Mouse (Mus musculus): ENCODE data around the gene Milr1. TPM values are rescaled to one million over a fixed set of nuclear protein-coding genes. Genes with fewer than 3 reads are reported as not detected.
"Not testable (repeated sequence)": the region's sequence is repeated elsewhere in the genome, so short reads cannot be mapped to it uniquely, and the experiment has no call there.

Gene Milr1
- total RNA-seq, 2 experiments from 2014 or later = 11.0 to 20.4 TPM

GRCm38 (mm10) chr11:106788775-106789459, 37.9 kb downstream of the Milr1 start, which contains the start of the genes Ddx5 and Cep95:
TSS of gene Ddx5 (minus strand) at chr11:106789185.
TSS of gene Cep95 (plus strand) at chr11:106789252.
- peak; percentile 80 for ATAC-seq (replicated peaks; ENCODE audit: low FRiP score, poor library complexity, severe bottlenecking)

- ATAC-seq (replicated peaks; ENCODE audit: low FRiP score, poor library complexity, severe bottlenecking) = no peak
Observed at GRCm38 (mm10) chr11:106789649-106790048, 38.6 kb downstream of the Milr1 start.

GRCm38 (mm10) chr11:106793846-106794245, 42.8 kb downstream of the Milr1 start:
- ATAC-seq (replicated peaks; ENCODE audit: low FRiP score, poor library complexity, severe bottlenecking) = no peak

- ATAC-seq (replicated peaks; ENCODE audit: low FRiP score, poor library complexity, severe bottlenecking) = no peak
Observed at GRCm38 (mm10) chr11:106795679-106796078, 44.7 kb downstream of the Milr1 start.

GRCm38 (mm10) chr11:106802069-106802627, 51.1 kb downstream of the Milr1 start:
- ATAC-seq (replicated peaks; ENCODE audit: low FRiP score, poor library complexity, severe bottlenecking) = peak; percentile 38; the same call in 1 of the 2 replicates

- ATAC-seq (replicated peaks; ENCODE audit: low FRiP score, poor library complexity, severe bottlenecking) = not testable (repeated sequence)
Observed at GRCm38 (mm10) chr11:106807442-106807841, 56.4 kb downstream of the Milr1 start.

- ATAC-seq (replicated peaks; ENCODE audit: low FRiP score, poor library complexity, severe bottlenecking) = no peak
Observed at GRCm38 (mm10) chr11:106812410-106813136, 61.5 kb downstream of the Milr1 start.

GRCm38 (mm10) chr11:106814601-106815320, 63.7 kb downstream of the Milr1 start:
- no peak for ATAC-seq (replicated peaks; ENCODE audit: low FRiP score, poor library complexity, severe bottlenecking)

GRCm38 (mm10) chr11:106815331-106815730, 64.3 kb downstream of the Milr1 start:
- ATAC-seq (replicated peaks; ENCODE audit: low FRiP score, poor library complexity, severe bottlenecking) = no peak

- ATAC-seq (replicated peaks; ENCODE audit: low FRiP score, poor library complexity, severe bottlenecking) = no peak
Observed at GRCm38 (mm10) chr11:106815761-106816160, 64.7 kb downstream of the Milr1 start.

- no peak for ATAC-seq (replicated peaks; ENCODE audit: low FRiP score, poor library complexity, severe bottlenecking)
Observed at GRCm38 (mm10) chr11:106816316-106816715, 65.3 kb downstream of the Milr1 start.

- ATAC-seq (replicated peaks; ENCODE audit: low FRiP score, poor library complexity, severe bottlenecking) = no peak
Observed at GRCm38 (mm10) chr11:106817156-106817555, 66.1 kb downstream of the Milr1 start.

- ATAC-seq (replicated peaks; ENCODE audit: low FRiP score, poor library complexity, severe bottlenecking) = no peak
Observed at GRCm38 (mm10) chr11:106817808-106818207, 66.8 kb downstream of the Milr1 start.

GRCm38 (mm10) chr11:106818341-106818740, 67.3 kb downstream of the Milr1 start:
- no peak for ATAC-seq (replicated peaks; ENCODE audit: low FRiP score, poor library complexity, severe bottlenecking)

Other genes starting within 250 kb of the Milr1 start
- 8.6 and 10.0 TPM in 2 replicates for gene Tex2, start 137.8 kb upstream of the Milr1 start, total RNA-seq (2015; ENCODE audit: low replicate concordance)
- gene Tex2, start 137.8 kb upstream of the Milr1 start, total RNA-seq (2017; ENCODE audit: low replicate concordance) = 17.5 and 18.0 TPM in 2 replicates
- gene Pecam1, start 598 bp upstream of the Milr1 start, total RNA-seq (2015; ENCODE audit: low replicate concordance) = 5.0 and 11.0 TPM in 2 replicates
- 4.0 and 5.0 TPM in 2 replicates for gene Pecam1, start 598 bp upstream of the Milr1 start, total RNA-seq (2017; ENCODE audit: low replicate concordance)
- gene Polg2, start 28.3 kb downstream of the Milr1 start, total RNA-seq (2015; ENCODE audit: low replicate concordance) = 8.2 and 9.6 TPM in 2 replicates
- 9.9 and 22.7 TPM in 2 replicates for gene Polg2, start 28.3 kb downstream of the Milr1 start, total RNA-seq (2017; ENCODE audit: low replicate concordance)
- 469 and 476 TPM in 2 replicates for gene Ddx5, start 38.0 kb downstream of the Milr1 start, total RNA-seq (2015; ENCODE audit: low replicate concordance)
- gene Ddx5, start 38.0 kb downstream of the Milr1 start, total RNA-seq (2017; ENCODE audit: low replicate concordance) = 906 and 1,106 TPM in 2 replicates
- 41.6 and 43.0 TPM in 2 replicates for gene Cep95, start 38.0 kb downstream of the Milr1 start, total RNA-seq (2015; ENCODE audit: low replicate concordance)
- 31.8 and 52.7 TPM in 2 replicates for gene Cep95, start 38.0 kb downstream of the Milr1 start, total RNA-seq (2017; ENCODE audit: low replicate concordance)
- 4.4 and 6.9 TPM in 2 replicates for gene Smurf2, start 169.5 kb downstream of the Milr1 start, total RNA-seq (2015; ENCODE audit: low replicate concordance)
- 7.7 and 8.5 TPM in 2 replicates for gene Smurf2, start 169.5 kb downstream of the Milr1 start, total RNA-seq (2017; ENCODE audit: low replicate concordance)
- 125 and 127 TPM in 2 replicates for gene Kpna2, start 248.3 kb downstream of the Milr1 start, total RNA-seq (2015; ENCODE audit: low replicate concordance)
- gene Kpna2, start 248.3 kb downstream of the Milr1 start, total RNA-seq (2017; ENCODE audit: low replicate concordance) = 63.3 and 88.5 TPM in 2 replicates

Data from erythroblast, adult 5-6 weeks (primary cell).